Mouse (Mus musculus): ENCODE data around the gene Olfml2b. TPM values are rescaled to one million over a fixed set of nuclear protein-coding genes. Genes with fewer than 3 reads are reported as not detected.

Gene Olfml2b
- polyA plus RNA-seq, 1 experiment from 2014 or later, result 5.1 TPM

- DNase-seq (ENCODE audit: low spot score, missing footprints) (peak; percentile 75), ATAC-seq (ENCODE audit: low FRiP score) (no peak)
- 77% methylated on average over 3 of the region's 3 CpGs for WGBS
- Histone ChIP-seq H3K4me2 (no peak overlapping the region), H3K4me3 (ENCODE audit: low read depth, low read length) (no peak overlapping the region), H3K9ac (ENCODE audit: low read length) (no peak overlapping the region), H3K27me3 (ENCODE audit: control insufficient read depth, insufficient read depth, low read length) (no peaks in the 10 kb centered on the region), H3K27ac (ENCODE audit: low read depth, low read length) (no peak overlapping the region), H3K4me1 (ENCODE audit: control insufficient read depth, insufficient read depth, low read length) (no peaks in the 10 kb centered on the region), H3K36me3 (ENCODE audit: control insufficient read depth, insufficient read depth, low read length) (no peaks in the 10 kb centered on the region), H3K9me3 (ENCODE audit: control insufficient read depth, low read length) (no peaks in the 10 kb centered on the region)
Measured at GRCm38 (mm10) chr1:170611631-170612030, 32.7 kb upstream of the Olfml2b start.

- H3K27ac ChIP-seq (ENCODE audit: low read depth, low read length), result no peak overlapping the region
- peak; percentile 97 for ATAC-seq (ENCODE audit: low FRiP score)
- WGBS, result 62% methylated on average over 18 of the region's 18 CpGs
- H3K9ac ChIP-seq (ENCODE audit: low read length), result no peak overlapping the region
- no peaks in the 10 kb centered on the region for H3K9me3 ChIP-seq (ENCODE audit: control insufficient read depth, low read length)
- H3K4me1 ChIP-seq (ENCODE audit: control insufficient read depth, insufficient read depth, low read length), result no peaks in the 10 kb centered on the region
- H3K27me3 ChIP-seq (ENCODE audit: control insufficient read depth, insufficient read depth, low read length), result no peaks in the 10 kb centered on the region
- no peak overlapping the region for H3K4me2 ChIP-seq
- no peak overlapping the region for H3K4me3 ChIP-seq (ENCODE audit: low read depth, low read length)
- peak; percentile 96 for DNase-seq (ENCODE audit: low spot score, missing footprints)
- no peaks in the 10 kb centered on the region for H3K36me3 ChIP-seq (ENCODE audit: control insufficient read depth, insufficient read depth, low read length)
Measured at GRCm38 (mm10) chr1:170612968-170613872, 31.1 kb upstream of the Olfml2b start.

GRCm38 (mm10) chr1:170619686-170620374 is 24.5 kb upstream of the Olfml2b start:
- no peak for ATAC-seq (ENCODE audit: low FRiP score)
- no peak overlapping the region for H3K4me2 ChIP-seq
- no peaks in the 10 kb centered on the region for H3K9me3 ChIP-seq (ENCODE audit: control insufficient read depth, low read length)
- 83% methylated on average over 2 of the region's 2 CpGs for WGBS
- H3K4me3 ChIP-seq (ENCODE audit: low read depth, low read length), result no peak overlapping the region
- no peaks in the 10 kb centered on the region for H3K36me3 ChIP-seq (ENCODE audit: control insufficient read depth, insufficient read depth, low read length)
- H3K9ac ChIP-seq (ENCODE audit: low read length), result no peak overlapping the region
- H3K27ac ChIP-seq (ENCODE audit: low read depth, low read length), result no peak overlapping the region
- no peaks in the 10 kb centered on the region for H3K27me3 ChIP-seq (ENCODE audit: control insufficient read depth, insufficient read depth, low read length)
- DNase-seq (ENCODE audit: low spot score, missing footprints), result peak; percentile 51
- no peaks in the 10 kb centered on the region for H3K4me1 ChIP-seq (ENCODE audit: control insufficient read depth, insufficient read depth, low read length)

GRCm38 (mm10) chr1:170622934-170623333 is 21.4 kb upstream of the Olfml2b start:
- H3K9me3 ChIP-seq (ENCODE audit: control insufficient read depth, low read length), result no peaks in the 10 kb centered on the region
- no peak for ATAC-seq (ENCODE audit: low FRiP score)
- no peaks in the 10 kb centered on the region for H3K36me3 ChIP-seq (ENCODE audit: control insufficient read depth, insufficient read depth, low read length)
- no peak overlapping the region for H3K27ac ChIP-seq (ENCODE audit: low read depth, low read length)
- 93% methylated on average over 5 of the region's 5 CpGs for WGBS
- H3K27me3 ChIP-seq (ENCODE audit: control insufficient read depth, insufficient read depth, low read length), result no peaks in the 10 kb centered on the region
- H3K4me1 ChIP-seq (ENCODE audit: control insufficient read depth, insufficient read depth, low read length), result no peaks in the 10 kb centered on the region
- H3K4me3 ChIP-seq (ENCODE audit: low read depth, low read length), result no peak overlapping the region
- DNase-seq (ENCODE audit: low spot score, missing footprints), result peak; percentile 23
- H3K9ac ChIP-seq (ENCODE audit: low read length), result no peak overlapping the region
- no peak overlapping the region for H3K4me2 ChIP-seq

- H3K36me3 ChIP-seq (ENCODE audit: control insufficient read depth, insufficient read depth, low read length), result no peaks in the 10 kb centered on the region
- no peaks in the 10 kb centered on the region for H3K4me1 ChIP-seq (ENCODE audit: control insufficient read depth, insufficient read depth, low read length)
- H3K27ac ChIP-seq (ENCODE audit: low read depth, low read length), result no peak overlapping the region
- H3K9me3 ChIP-seq (ENCODE audit: control insufficient read depth, low read length), result no peaks in the 10 kb centered on the region
- no peak overlapping the region for H3K4me3 ChIP-seq (ENCODE audit: low read depth, low read length)
- H3K9ac ChIP-seq (ENCODE audit: low read length), result no peak overlapping the region
- no peaks in the 10 kb centered on the region for H3K27me3 ChIP-seq (ENCODE audit: control insufficient read depth, insufficient read depth, low read length)
- WGBS, result 89% methylated on average over 1 of the region's 1 CpGs
- ATAC-seq (ENCODE audit: low FRiP score), result no peak
- no peak overlapping the region for H3K4me2 ChIP-seq
- peak; percentile 60 for DNase-seq (ENCODE audit: low spot score, missing footprints)
Measured at GRCm38 (mm10) chr1:170623432-170623831, 20.9 kb upstream of the Olfml2b start.

GRCm38 (mm10) chr1:170630489-170630888 is 13.8 kb upstream of the Olfml2b start:
- ATAC-seq (ENCODE audit: low FRiP score), result no peak
- Histone ChIP-seq H3K9me3 (ENCODE audit: control insufficient read depth, low read length) (no peaks in the 10 kb centered on the region), H3K9ac (ENCODE audit: low read length) (no peak overlapping the region), H3K4me1 (ENCODE audit: control insufficient read depth, insufficient read depth, low read length) (no peaks in the 10 kb centered on the region), H3K4me2 (no peak overlapping the region), H3K36me3 (ENCODE audit: control insufficient read depth, insufficient read depth, low read length) (no peaks in the 10 kb centered on the region), H3K27me3 (ENCODE audit: control insufficient read depth, insufficient read depth, low read length) (no peaks in the 10 kb centered on the region), H3K4me3 (ENCODE audit: low read depth, low read length) (no peak overlapping the region), H3K27ac (ENCODE audit: low read depth, low read length) (no peak overlapping the region)
- peak; percentile 49 for DNase-seq (ENCODE audit: low spot score, missing footprints)
- WGBS, result 81% methylated on average over 4 of the region's 4 CpGs

GRCm38 (mm10) chr1:170631571-170631970 is 12.8 kb upstream of the Olfml2b start:
- H3K27ac ChIP-seq (ENCODE audit: low read depth, low read length), result no peak overlapping the region
- 91% methylated on average over 5 of the region's 5 CpGs for WGBS
- no peak for ATAC-seq (ENCODE audit: low FRiP score)

GRCm38 (mm10) chr1:170632385-170632784 is 11.9 kb upstream of the Olfml2b start:
- no peak overlapping the region for H3K9ac ChIP-seq (ENCODE audit: low read length)
- H3K9me3 ChIP-seq (ENCODE audit: control insufficient read depth, low read length), result no peaks in the 10 kb centered on the region
- H3K4me3 ChIP-seq (ENCODE audit: low read depth, low read length), result no peak overlapping the region
- no peak overlapping the region for H3K4me2 ChIP-seq
- no peaks in the 10 kb centered on the region for H3K36me3 ChIP-seq (ENCODE audit: control insufficient read depth, insufficient read depth, low read length)
- no peaks in the 10 kb centered on the region for H3K27me3 ChIP-seq (ENCODE audit: control insufficient read depth, insufficient read depth, low read length)
- WGBS, result 11% methylated on average over 3 of the region's 3 CpGs
- ATAC-seq (ENCODE audit: low FRiP score) (peak; percentile 77), DNase-seq (ENCODE audit: low spot score, missing footprints) (peak; percentile 93)
- no peak overlapping the region for H3K27ac ChIP-seq (ENCODE audit: low read depth, low read length)
- H3K4me1 ChIP-seq (ENCODE audit: control insufficient read depth, insufficient read depth, low read length), result no peaks in the 10 kb centered on the region

More at GRCm38 (mm10) chr1:170631571-170631970, 12.8 kb upstream of the Olfml2b start:
- Histone ChIP-seq H3K36me3 (ENCODE audit: control insufficient read depth, insufficient read depth, low read length) (no peaks in the 10 kb centered on the region), H3K9ac (ENCODE audit: low read length) (no peak overlapping the region), H3K4me3 (ENCODE audit: low read depth, low read length) (no peak overlapping the region), H3K4me1 (ENCODE audit: control insufficient read depth, insufficient read depth, low read length) (no peaks in the 10 kb centered on the region), H3K27me3 (ENCODE audit: control insufficient read depth, insufficient read depth, low read length) (no peaks in the 10 kb centered on the region), H3K9me3 (ENCODE audit: control insufficient read depth, low read length) (no peaks in the 10 kb centered on the region), H3K4me2 (no peak overlapping the region)
- DNase-seq (ENCODE audit: low spot score, missing footprints), result peak; percentile 61

GRCm38 (mm10) chr1:170632856-170633255 is 11.5 kb upstream of the Olfml2b start:
- Histone ChIP-seq H3K9me3 (ENCODE audit: control insufficient read depth, low read length) (no peaks in the 10 kb centered on the region), H3K27me3 (ENCODE audit: control insufficient read depth, insufficient read depth, low read length) (no peaks in the 10 kb centered on the region), H3K4me3 (ENCODE audit: low read depth, low read length) (no peak overlapping the region), H3K4me2 (no peak overlapping the region), H3K4me1 (ENCODE audit: control insufficient read depth, insufficient read depth, low read length) (no peaks in the 10 kb centered on the region), H3K9ac (ENCODE audit: low read length) (no peak overlapping the region), H3K27ac (ENCODE audit: low read depth, low read length) (no peak overlapping the region), H3K36me3 (ENCODE audit: control insufficient read depth, insufficient read depth, low read length) (no peaks in the 10 kb centered on the region)
- 71% methylated on average over 4 of the region's 4 CpGs for WGBS
- ATAC-seq (ENCODE audit: low FRiP score) (peak; percentile 33), DNase-seq (ENCODE audit: low spot score, missing footprints) (no peak)

Measured in midbrain, embryonic 11.5 days (tissue).